Mouse (Mus musculus) gastrocnemius, postnatal 14 days (tissue): ENCODE data around the gene Mul1. TPM values are rescaled to one million over a fixed set of nuclear protein-coding genes. Genes with fewer than 3 reads are reported as not detected.

ENCODE experiments used
- DNase-seq: peaks from one replicate; pipeline ENCODE4 v3.0.0; 2021; ENCODE audit warnings: mixed read lengths
- intact Hi-C: fragments of 180-260 bp; cut with DNase I; formaldehyde crosslinking; loops from one replicate; pipeline ENCODE4 v1.15.1; 2025; ENCODE audit warnings: low total_unique reads
- total RNA-seq, 2 experiments: library from RNA; stranded (reverse); gene quantifications; 2 replicates each; pipeline ENCODE4 v1.2.3; 2021

The Mul1 gene
- total RNA-seq, 2 experiments from 2014 or later: 31.1 to 34.2 TPM

GRCm38 (mm10) chr4:138426778-138427705, 7.4 kb upstream of the Mul1 start:
- intact Hi-C loops: no loop called here
- peak; percentile 79 for DNase-seq

- no peak for DNase-seq
- intact Hi-C loops: no loop called here
These were observed 4.7 kb upstream of the Mul1 start for GRCm38 (mm10) chr4:138429778-138430177.

GRCm38 (mm10) chr4:138431340-138431739, 3.1 kb upstream of the Mul1 start:
- no peak for DNase-seq

GRCm38 (mm10) chr4:138440062-138440461, 5.6 kb downstream of the Mul1 start:
- DNase-seq: no peak
- intact Hi-C loops: no loop called here

More at GRCm38 (mm10) chr4:138431340-138431739, 3.1 kb upstream of the Mul1 start:
- intact Hi-C loops: no loop called here

GRCm38 (mm10) chr4:138444941-138445340, 10.5 kb downstream of the Mul1 start:
- intact Hi-C loops: loop anchor here (5.0 kb wide), 1 partner anchor 407 kb away; no protein-coding TSS in a partner anchor

GRCm38 (mm10) chr4:138446981-138447380, 12.5 kb downstream of the Mul1 start:
- intact Hi-C loops: loop anchor here (2.0 to 5.0 kb wide), 2 partner anchors 116 to 405 kb away; no protein-coding TSS in a partner anchor
- no peak for DNase-seq

More at GRCm38 (mm10) chr4:138444941-138445340, 10.5 kb downstream of the Mul1 start:
- DNase-seq: no peak

- DNase-seq: peak; percentile 85
These were observed 12.9 kb downstream of the Mul1 start for GRCm38 (mm10) chr4:138447387-138447786.

GRCm38 (mm10) chr4:138447827-138448602, 13.5 kb downstream of the Mul1 start:
- intact Hi-C loops: loop anchor here (2.0 to 5.0 kb wide), 2 partner anchors 115 to 404 kb away; no protein-coding TSS in a partner anchor
- no peak for DNase-seq

More at GRCm38 (mm10) chr4:138447387-138447786, 12.9 kb downstream of the Mul1 start:
- intact Hi-C loops: loop anchor here (2.0 to 5.0 kb wide), 2 partner anchors 115 to 405 kb away; no protein-coding TSS in a partner anchor

GRCm38 (mm10) chr4:138448872-138449615, 14.6 kb downstream of the Mul1 start:
- intact Hi-C loops: loop anchor here (5.0 kb wide), 1 partner anchor 403 kb away; no protein-coding TSS in a partner anchor
- DNase-seq: no peak

GRCm38 (mm10) chr4:138449636-138450314, 15.3 kb downstream of the Mul1 start:
- DNase-seq: no peak
- intact Hi-C loops: loop anchor here (5.0 kb wide), 1 partner anchor 403 kb away; no protein-coding TSS in a partner anchor

- no peak for DNase-seq
- intact Hi-C loops: loop anchor here (2.0 kb wide), 1 partner anchor 244 kb away; no protein-coding TSS in a partner anchor
These were observed 18.0 kb downstream of the Mul1 start for GRCm38 (mm10) chr4:138452306-138453096.

GRCm38 (mm10) chr4:138453097-138453752, 18.8 kb downstream of the Mul1 start:
- no peak for DNase-seq
- intact Hi-C loops: loop anchor here (2.0 kb wide), 1 partner anchor 244 kb away; no protein-coding TSS in a partner anchor

GRCm38 (mm10) chr4:138453753-138454570, 19.5 kb downstream of the Mul1 start, which contains the start of gene Camk2n1:
TSS of gene Camk2n1 (plus strand) at chr4:138454314.
- intact Hi-C loops: loop anchor here (2.0 kb wide), 1 partner anchor 243 kb away; no protein-coding TSS in a partner anchor
- peak; percentile 76 for DNase-seq

GRCm38 (mm10) chr4:138454571-138455140, 20.2 kb downstream of the Mul1 start:
- DNase-seq: peak; percentile 65
- intact Hi-C loops: no loop called here

- intact Hi-C loops: no loop called here
- peak; percentile 34 for DNase-seq
These were observed 20.9 kb downstream of the Mul1 start for GRCm38 (mm10) chr4:138455141-138455955.
